Mouse (Mus musculus) fibroblast of lung, adult 2 months (primary cell): Measurements from ENCODE around the gene Ggact.

ENCODE experiments used
- DNase-seq: peaks from one replicate; pipeline ENCODE4 v3.0.0-alpha.2; 2011; ENCODE audit warnings: low read depth

The Ggact gene

DNA sequence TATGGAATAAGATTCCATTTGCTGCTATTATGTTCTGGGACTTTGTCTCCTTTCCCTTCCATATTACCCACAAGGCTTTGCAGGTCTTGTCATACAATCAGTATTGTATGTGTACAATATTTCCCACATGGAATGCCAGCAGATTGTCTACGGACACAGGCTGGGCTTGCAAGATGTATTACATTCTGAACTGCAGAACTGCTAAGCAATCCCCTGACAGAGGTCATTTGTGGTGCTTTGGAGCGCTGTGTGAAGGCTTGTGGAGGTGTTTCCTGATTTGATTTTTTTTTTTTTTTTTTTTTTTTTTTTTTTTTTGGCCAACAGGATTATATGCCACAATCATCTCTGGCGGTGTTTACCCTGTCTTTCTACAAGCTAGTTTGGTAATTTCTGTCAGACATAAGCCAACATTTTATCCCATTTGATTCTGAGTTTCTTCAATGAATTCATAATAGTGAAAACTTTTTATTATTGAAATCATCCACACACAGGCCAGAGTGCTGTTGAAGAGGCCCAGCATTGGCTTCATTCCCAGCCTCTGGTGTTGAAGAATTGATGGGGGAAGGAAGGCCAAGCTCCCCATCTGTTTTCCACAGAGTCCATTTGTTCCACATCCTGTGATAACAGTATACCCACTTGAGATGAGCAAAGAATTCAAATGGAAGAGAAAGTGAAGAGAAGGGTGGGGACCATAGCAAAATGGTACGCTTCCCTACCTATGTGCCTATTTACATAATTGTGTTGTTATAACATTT, 45.8 kb downstream of the Ggact start:
- DNase-seq: no peak

DNA sequence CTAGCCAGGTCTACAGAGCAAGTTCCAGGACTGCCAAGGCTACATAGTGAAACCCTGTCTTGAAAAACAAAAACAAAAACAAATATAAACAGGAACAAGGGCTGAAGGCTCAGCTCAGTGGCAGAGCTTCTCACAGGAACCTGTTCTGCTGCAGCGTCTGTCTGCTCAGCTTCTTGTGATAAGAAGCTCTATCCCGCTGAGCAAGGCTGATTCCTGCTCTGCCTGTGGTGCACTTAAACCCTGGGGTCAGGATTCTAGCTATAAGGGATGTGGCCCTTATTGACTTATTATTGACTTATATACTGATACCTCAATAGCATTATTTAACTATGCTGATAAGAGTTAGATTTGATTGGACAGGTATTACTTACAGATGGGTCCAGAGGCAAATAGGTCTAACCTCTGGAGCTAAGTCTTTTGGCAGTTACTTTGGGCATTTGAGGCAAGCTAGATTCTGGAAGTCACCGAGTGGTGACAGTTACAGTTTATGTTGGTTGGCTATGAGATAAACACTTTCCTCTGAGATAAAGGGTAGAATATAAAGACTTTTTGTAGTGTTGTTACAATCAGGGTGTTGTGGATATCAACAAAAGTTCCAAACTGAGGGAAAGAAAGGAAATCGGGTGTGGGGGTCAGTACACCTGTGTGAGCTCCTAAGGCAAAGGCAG, 48.0 kb downstream of the Ggact start:
- DNase-seq: no peak

DNA sequence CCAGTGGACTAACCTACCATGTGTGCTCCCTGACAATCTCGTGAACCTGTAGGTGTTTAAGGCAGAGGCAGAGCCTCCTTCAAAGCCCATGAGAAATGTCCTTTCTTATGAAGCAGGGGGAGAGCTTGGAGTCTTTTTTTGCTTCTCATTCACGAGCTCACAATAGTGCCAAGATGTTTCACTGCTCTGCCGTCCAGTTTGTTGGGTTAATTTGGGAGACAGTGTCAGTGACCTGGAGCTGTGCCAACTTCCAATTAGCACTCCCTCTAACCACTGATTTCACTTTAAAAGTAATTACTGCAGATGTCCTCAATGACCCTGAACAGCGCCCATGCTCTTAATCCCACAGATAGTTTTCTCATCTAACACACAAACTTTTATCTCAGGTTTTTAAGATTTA, 50.9 kb downstream of the Ggact start:
- DNase-seq: no peak

DNA sequence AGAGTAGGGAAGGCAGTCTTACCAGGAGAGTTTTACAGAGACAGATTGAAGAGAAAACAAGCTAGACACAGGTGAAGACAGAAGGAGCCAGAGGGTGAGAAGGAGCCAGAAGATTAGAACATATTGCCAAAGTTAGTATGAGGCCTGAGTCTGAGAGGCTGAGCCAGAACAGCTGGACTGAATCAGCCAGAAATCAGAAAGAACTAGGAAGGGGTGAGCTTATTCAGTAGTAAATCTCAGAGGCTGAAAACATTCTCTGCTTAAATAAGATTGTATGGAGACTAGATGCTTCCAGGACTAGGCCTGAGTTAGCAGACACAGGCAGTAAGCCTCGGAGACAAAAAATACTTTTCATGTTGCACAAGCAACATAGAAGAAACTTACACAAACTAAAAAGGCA, 53.8 kb downstream of the Ggact start:
- DNase-seq: no peak

DNA sequence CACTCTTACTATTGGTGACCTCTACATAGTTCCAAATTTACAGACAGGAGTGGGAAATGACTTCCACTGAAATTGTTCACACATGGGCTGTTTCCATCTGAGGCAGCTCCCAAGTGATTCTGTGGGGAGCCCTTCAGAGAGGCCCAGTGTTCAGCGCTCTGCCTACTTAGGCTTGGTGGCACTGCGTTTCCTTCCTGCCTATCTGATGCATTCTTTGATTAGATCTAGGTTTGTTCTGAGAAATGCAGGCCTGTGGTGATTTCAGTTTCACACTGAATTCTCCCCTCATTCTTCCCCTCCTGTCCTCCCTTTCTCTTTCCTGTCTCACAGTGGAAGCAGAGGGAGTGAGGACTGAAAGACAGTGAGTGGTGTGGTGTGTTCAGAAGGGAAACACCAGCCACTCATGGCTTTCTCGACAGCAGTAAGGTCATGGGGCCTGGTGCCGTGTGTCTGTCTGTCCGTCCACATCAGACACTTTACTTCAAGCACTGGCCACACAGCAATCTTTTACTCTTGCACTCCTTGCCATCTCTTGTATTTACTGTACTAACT, 61.0 kb downstream of the Ggact start:
- DNase-seq: no peak

DNA sequence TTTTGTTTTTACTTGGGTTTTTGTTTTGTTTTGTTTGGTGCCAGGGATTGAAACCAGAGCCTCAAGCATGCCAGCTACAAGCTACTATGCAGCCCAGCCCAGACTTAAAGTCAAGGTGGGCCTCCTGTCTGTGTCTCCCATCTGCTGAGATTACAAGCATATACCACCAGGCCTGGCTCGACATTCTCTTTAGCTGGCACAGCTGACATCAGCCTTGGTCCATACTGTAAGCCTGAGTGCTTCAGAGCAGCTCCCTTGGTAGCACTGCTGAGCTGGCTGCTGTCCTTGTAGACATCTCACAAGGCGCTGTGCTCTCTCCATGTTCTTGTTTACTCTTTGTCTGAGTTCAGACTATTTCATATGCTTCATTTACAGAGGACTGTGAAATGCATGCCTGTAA, 76.5 kb downstream of the Ggact start:
- DNase-seq: no peak

DNA sequence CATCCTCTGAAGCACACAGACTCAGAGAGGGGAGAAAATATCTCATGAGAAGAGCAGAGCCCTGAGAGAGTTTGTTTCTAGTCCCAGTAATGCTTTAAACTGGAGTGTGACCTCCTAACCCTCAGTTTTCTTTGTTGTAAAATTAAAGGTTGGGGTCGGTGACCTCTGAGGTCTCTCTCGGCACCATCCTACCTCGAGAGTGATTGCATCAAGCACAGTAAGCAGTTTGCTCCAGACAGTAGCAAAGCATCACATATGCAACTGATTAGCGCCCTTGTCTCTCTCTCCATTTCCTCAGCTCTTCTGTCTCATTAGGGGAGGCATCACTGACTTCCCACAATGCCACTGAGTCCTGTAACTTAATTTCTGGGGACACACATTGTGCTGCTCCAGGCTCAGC, 77.3 kb downstream of the Ggact start:
- no peak for DNase-seq

DNA sequence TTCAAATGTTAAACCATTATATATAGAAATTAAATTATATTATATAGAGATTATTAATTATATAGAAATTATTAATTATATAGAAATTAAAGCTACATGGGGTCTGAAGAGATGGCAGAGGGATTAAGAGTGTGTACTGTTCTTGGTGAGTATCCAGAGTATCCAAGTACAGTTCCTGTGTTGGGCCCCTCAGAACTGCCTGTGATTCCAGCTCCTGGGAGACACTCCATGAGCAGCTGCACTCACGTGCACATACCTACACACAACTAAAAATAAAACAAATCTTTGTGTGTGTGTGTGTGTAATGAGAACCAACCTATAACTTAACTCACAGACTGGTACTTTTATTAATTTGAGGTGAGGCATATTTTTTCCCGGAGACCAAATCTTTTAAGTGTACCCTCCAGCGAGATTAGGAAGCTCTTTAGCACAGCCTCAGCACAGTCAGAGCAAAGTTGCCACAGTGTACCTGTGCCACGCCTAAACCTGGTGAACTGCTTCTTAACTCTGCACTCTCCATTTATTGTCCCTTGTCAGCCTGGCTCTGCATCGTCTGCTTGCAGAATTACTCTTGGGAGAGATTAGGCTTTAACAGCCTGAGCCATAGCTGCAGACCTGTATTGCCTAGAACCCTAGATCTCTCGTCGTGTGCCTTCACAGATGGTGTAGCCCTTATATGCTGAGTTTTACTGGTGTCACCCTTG, 77.9 kb downstream of the Ggact start:
- DNase-seq: no peak

DNA sequence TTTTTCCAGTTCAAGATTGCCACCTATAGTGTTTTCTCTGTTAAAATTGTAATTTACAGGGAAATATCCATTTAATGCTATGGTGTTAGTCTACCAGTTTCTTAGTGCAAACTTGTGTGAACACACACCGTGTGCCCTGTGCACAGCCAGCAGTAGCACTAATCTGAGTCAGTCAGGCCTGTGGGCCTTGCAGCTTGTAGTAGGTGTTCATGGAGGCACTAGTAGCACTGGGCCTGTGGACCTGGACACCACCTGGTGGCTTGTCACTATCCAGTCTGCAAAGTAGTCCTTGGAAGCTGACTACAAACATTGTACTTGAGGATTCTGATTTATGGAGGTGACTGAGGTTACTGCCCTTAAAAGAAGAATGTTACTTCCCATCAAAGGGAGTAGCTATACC, 78.8 kb downstream of the Ggact start:
- no peak for DNase-seq

DNA sequence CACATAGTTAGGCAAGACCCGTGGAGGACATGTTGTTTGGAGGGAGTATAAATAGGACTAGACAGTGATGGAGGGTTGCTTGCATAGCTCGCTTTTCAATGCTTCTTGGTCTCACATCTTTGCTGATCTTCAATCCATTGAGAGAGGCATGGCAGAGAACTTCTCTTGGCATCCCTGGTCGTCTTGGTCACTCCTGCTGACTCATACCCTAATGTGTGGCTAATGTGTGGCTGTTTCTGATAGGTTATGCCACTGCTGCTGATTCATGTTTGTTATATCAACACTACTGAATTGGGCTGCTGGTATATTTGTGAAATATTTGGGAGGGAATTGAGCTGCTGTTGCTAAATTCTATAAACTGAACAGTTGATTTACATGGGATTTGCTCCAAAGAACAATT, 79.9 kb downstream of the Ggact start:
- peak; percentile 32 for DNase-seq

DNA sequence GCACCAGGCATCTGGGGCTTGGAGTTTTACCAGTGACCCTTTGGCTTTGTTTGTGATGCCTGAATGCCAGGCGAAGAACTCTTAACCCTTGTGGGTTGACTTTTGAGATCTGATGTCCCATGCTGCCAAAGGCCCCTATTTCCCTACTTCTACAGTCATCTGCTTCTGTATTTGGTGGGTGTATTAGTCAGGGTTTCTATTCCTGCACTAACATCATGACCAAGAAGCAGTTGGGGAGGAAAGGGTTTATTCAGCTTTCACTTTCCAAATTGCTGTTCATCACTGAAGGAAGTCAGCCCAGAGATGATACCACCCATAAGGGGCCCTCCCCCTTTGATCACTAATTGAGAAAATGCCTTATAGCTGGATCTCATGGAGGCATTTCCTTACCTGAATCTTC, 83.1 kb downstream of the Ggact start:
- DNase-seq: no peak

DNA sequence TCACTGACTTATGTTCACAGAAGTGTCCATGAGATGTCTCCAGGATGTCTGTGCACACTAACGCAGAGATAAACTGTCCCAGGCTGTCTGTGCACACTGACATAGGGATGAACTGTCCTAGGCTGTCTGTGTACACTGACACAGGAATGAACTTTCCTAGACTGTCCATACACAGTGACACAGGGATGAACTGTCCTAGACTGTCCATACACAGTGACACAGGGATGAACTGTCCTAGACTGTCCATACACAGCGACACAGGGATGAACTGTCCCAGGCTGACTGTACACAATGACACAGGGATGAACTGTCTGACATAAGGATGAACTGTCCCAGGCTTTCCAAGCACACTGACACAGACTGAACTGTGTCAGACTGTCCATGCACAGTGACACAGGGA, 88.1 kb downstream of the Ggact start:
- DNase-seq: no peak

DNA sequence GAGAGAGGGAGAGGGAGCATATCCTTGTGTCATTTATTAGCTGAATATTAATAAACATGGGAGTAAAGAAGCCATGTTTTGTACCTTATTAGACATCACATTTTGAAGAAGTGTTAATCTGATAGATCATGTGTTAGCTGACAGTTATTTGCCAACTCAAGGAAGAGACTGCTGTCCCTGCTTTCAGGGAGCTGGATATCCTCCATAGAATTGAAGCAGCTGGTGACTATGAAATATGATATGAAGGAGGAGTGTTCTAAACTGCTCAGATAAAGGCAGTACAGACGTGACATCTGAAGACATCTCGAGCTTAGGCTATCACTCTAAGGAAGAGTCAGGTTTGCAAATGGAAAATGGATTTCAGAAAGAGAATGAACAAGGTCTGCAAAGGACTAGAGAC, 89.8 kb downstream of the Ggact start:
- no peak for DNase-seq

DNA sequence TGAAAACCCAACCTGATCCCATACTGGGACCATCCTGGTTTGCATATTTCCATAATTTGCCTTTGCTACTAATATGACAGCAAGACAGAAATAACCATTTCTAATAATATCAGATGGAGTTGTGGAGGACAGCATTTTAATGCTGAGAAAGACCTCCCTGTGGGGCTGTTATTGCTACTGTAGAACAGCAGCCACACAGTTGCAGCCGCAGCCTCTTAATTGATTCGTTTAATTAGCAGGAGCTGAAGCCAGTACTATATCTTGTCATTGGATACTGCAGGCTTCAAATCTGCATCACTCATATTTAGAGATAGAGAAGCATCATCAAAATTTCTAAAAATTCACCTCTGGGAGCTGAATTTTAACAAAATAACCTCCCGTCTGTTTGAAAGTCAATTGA, 92.6 kb downstream of the Ggact start:
- DNase-seq: no peak

DNA sequence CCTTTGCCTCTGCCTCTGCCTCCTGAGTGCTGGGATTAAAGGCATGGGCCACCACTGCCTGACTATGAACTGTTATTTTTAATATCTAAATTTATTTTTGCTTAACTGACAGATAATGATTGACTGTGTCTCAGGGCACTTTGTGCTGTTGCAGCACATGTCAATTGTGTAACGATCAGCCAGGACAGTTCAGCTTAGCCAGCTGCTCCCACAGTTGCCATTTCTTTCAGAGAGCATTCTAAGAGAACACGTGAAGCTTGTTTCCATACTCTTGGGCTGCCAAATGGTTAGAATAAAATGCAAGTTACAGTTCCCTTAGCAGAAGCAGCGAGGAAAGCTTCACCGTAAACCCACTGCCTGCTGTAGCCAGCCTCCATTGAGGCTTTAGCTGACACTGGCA, 113.3 kb downstream of the Ggact start:
- no peak for DNase-seq

DNA sequence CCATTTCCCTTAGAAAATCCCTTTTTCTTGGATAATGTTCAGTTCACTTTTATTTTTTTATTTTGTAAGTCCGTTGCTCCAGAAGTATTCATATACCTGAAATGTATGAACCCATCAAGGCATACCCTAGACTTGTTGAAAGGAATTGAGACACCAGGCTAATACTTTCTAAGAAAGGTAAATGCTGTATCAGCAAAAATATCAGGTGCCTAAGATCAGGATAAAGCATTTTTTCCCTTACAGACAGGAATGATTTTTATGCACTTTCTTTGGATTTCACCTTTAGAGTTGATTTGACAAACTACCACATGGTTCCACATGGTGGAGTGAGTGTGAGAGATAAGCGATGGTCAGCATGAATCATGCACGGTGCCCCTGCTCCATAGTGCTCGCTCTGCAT, 120.2 kb downstream of the Ggact start:
- no peak for DNase-seq

DNA sequence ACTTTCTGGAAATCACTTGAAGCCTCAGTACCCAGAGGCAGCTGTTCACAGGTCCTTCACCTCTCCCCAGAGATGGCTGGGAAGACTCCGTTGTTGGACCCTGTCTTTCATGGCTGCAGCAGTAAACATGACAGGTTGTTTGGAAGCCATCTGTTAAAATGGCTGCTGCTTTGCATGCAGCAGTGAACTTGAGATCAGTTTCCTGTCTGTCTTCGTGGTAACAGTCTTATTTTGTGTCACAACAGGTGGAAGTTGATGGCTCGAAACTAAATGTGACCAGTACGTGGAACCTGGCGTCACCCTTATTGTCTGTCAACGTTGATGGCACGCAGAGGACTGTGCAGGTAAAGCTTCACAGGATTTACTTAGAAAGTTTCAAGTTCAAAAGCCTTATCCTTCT, 123.4 kb downstream of the Ggact start:
- DNase-seq: no peak

DNA sequence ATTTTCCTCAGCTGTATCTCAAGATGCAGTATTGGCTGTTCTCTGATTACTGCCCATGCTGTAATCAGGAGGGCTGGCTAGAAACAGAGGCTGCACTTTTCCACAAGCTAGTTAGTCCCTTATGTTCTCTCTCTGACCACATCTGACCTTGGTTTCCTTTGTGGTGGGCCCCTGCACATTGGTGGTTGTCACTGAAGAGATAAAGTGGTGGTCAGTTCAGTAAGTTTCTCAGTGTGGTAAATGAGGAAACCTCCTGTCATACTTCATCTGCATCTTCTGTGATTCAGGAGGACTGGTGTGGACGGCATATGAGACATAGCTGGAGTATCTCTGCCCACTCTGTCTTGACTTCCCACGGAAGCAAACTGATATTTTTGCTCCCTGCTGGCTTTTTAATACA, 125.4 kb downstream of the Ggact start:
- DNase-seq: no peak

DNA sequence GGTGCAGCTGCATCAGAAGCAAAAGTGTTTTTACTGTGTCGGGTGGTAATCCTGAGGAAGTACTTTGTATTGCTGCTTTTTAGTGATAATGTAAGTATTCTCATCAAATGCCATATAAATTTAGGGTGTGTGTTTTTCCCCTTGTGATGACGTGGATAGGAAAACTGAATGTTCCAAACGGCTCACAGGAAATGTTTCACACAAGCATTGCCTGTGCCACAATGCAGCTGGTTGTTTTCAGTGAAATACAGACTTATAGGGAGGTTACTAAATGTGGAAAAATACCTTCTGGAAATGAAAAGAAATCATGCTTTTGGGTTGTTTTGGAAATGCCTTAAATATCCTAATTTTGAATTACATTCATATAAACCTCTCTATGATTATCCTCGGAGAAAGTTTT, 128.9 kb downstream of the Ggact start:
- DNase-seq: no peak

DNA sequence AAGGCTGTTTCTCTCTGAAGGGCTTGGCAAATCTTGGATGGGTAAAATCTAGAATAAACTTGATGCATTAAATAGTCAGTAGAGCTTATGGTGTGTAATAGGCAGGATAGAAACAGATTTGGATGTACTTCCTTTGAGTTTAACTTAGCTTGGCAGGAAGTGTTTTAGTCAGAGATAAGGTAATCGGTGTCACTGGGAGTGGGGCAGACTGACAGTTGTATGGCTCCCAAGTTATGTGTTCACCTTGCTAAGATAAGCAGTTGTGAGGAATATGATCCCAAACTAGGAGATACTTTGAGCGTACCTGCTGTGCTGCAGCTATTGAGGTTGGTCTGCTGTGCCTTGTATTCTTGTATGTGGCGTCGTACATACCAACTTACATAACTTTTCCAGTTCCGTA, 147.1 kb downstream of the Ggact start:
- no peak for DNase-seq
